Mouse (Mus musculus) ES-E14 (cell line): Measurements from ENCODE around the gene Cgnl1. TPM values are rescaled to one million over a fixed set of nuclear protein-coding genes. Genes with fewer than 3 reads are reported as not detected.

Experiments used
- DNase-seq: peaks from one replicate; pipeline ENCODE4 v3.0.0-alpha.2; 2013; ENCODE audit warnings: low read depth, low spot score
- H3K27ac ChIP-seq: 2 replicates; pipeline ENCODE4 v1.5.1; 2012; ENCODE audit warnings: low read depth, mild to moderate bottlenecking, low read length, moderate library complexity, mixed read lengths; ENCODE audit not compliant: poor library complexity, insufficient read depth, severe bottlenecking
- H3K36me3 ChIP-seq: 2 replicates; pipeline ENCODE4 v1.6.1; 2012; ENCODE audit warnings: mild to moderate bottlenecking, low read length, moderate library complexity, mixed read lengths; ENCODE audit not compliant: control insufficient read depth, poor library complexity, insufficient read depth, severe bottlenecking
- H3K4me1 ChIP-seq, 2 experiments: fragments of 150-350 bp in 1 of 2; sonication (generic) in 1 of 2; 2 replicates each; pipeline ENCODE4 v1.6.1; 2012; ENCODE audit warnings: low read length in 2 of 2, mild to moderate bottlenecking in 1 of 2, mixed read lengths in 1 of 2; ENCODE audit not compliant: control insufficient read depth in 2 of 2, insufficient read depth in 2 of 2, poor library complexity in 1 of 2
- H3K4me3 ChIP-seq, 2 experiments: fragments of 150-350 bp in 1 of 2; sonication (generic) in 1 of 2; 2 replicates each; pipeline ENCODE4 v1.5.1; 2012; ENCODE audit warnings: low read length in 2 of 2, low read depth in 1 of 2, mild to moderate bottlenecking in 1 of 2, mixed read lengths in 1 of 2; ENCODE audit not compliant: insufficient read depth in 1 of 2, poor library complexity in 1 of 2, severe bottlenecking in 1 of 2
- H3K9ac ChIP-seq: 2 replicates; pipeline ENCODE4 v1.6.1; 2012; ENCODE audit warnings: low read depth, mild to moderate bottlenecking, low read length, mixed read lengths; ENCODE audit not compliant: poor library complexity, insufficient read depth, severe bottlenecking
- H3K9me3 ChIP-seq: fragments of 150-350 bp; sonication (generic); 2 replicates; pipeline ENCODE4 v1.6.1; 2012; ENCODE audit warnings: low read depth, mild to moderate bottlenecking, low read length; ENCODE audit not compliant: control insufficient read depth, insufficient read depth
- CHD2 ChIP-seq: IDR thresholded peaks from 2 replicates; pipeline ENCODE4 v1.6.1; 2014; ENCODE audit warnings: mild to moderate bottlenecking, low read depth, low read length, inconsistent platforms
- HCFC1 ChIP-seq: IDR thresholded peaks from 2 replicates; pipeline ENCODE4 v1.6.1; 2012; ENCODE audit warnings: low read length, inconsistent platforms, borderline replicate concordance; ENCODE audit not compliant: insufficient read depth
- MAFK ChIP-seq: IDR thresholded peaks from 2 replicates; pipeline ENCODE4 v1.6.1; 2014; ENCODE audit warnings: mild to moderate bottlenecking, low read depth, low read length, inconsistent platforms; ENCODE audit not compliant: insufficient read depth
- ZC3H11A ChIP-seq: IDR thresholded peaks from 2 replicates; pipeline ENCODE4 v1.6.1; 2012; ENCODE audit warnings: low read depth, mild to moderate bottlenecking, inconsistent platforms, low read length, borderline replicate concordance
- ZNF384 ChIP-seq: IDR thresholded peaks from 2 replicates; pipeline ENCODE4 v1.6.1; 2012; ENCODE audit warnings: low read depth, low read length, inconsistent platforms
- in situ Hi-C, 2 experiments: fragments of 600-800 bp; cut with MboI; formaldehyde crosslinking; loops; one replicate each; pipeline ENCODE4 v1.15.1; 2025; ENCODE audit warnings: low sequenced_read_pairs in 2 of 2, inconsistent platforms in 1 of 2; ENCODE audit not compliant: unreplicated experiment in 2 of 2
- total RNA-seq: library from RNA; depleted of rRNA; stranded (reverse); fragments of 300-350 nt; gene quantifications from 2 replicates; pipeline ENCODE4 v1.2.3, GENCODE M21; 2012

Gene Cgnl1
- total RNA-seq, 1 experiment: 45.9 TPM

GRCm38 (mm10) chr9:71596888-71597287 is 174.5 kb downstream of the Cgnl1 start:
- no peaks in the 10 kb centered on the region for H3K36me3 ChIP-seq
- no peak overlapping the region for H3K9ac ChIP-seq
- in situ Hi-C loops: no loop called here
- H3K4me1 ChIP-seq: peaks cover 0 to 3% of the 10 kb centered on the region in 2 experiments; a peak in 1 of 4 replicates
- no peak overlapping the region for H3K27ac ChIP-seq
- H3K4me3 ChIP-seq: no peak overlapping the region
- TF ChIP-seq CHD2 (no peak), MAFK (no peak), ZC3H11A (no peak), ZNF384 (no peak), HCFC1 (no peak)
- DNase-seq: no peak
- no peaks in the 10 kb centered on the region for H3K9me3 ChIP-seq

- in situ Hi-C loops: no loop called here
- Histone ChIP-seq H3K4me3 (peak overlapping the region in 1 of 2 experiments; percentile 85; a peak in 1 of 4 replicates), H3K27ac (no peak overlapping the region), H3K36me3 (no peaks in the 10 kb centered on the region), H3K9me3 (no peaks in the 10 kb centered on the region), H3K4me1 (peaks cover 0 to 3% of the 10 kb centered on the region in 2 experiments; a peak in 1 of 4 replicates), H3K9ac (no peak overlapping the region)
- TF ChIP-seq ZC3H11A: no peak
- TF ChIP-seq CHD2: no peak
- no peak for TF ChIP-seq HCFC1
- no peak for TF ChIP-seq ZNF384
- TF ChIP-seq MAFK: no peak
- DNase-seq: no peak
Measured at GRCm38 (mm10) chr9:71592577-71593285, 178.7 kb downstream of the Cgnl1 start.

GRCm38 (mm10) chr9:71591938-71592548 is 179.4 kb downstream of the Cgnl1 start, which contains the start of gene Myzap:
Gene Myzap (minus strand): TSS chr9:71592360.
- Histone ChIP-seq H3K4me1 (peaks cover 0 to 3% of the 10 kb centered on the region in 2 experiments; a peak in 1 of 4 replicates), H3K9ac (peak within 1 kb of the TSS; percentile 62), H3K27ac (no peak within 1 kb of the TSS), H3K4me3 (peak within 1 kb of the TSS; percentile 85), H3K36me3 (no peaks in the 10 kb centered on the region), H3K9me3 (no peaks in the 10 kb centered on the region)
- in situ Hi-C loops: no loop called here
- DNase-seq: peak; percentile 70
- TF ChIP-seq MAFK (no peak), HCFC1 (no peak), CHD2 (no peak), ZC3H11A (no peak), ZNF384 (no peak)

- H3K4me3 ChIP-seq: no peak overlapping the region
- H3K9ac ChIP-seq: no peak overlapping the region
- TF ChIP-seq HCFC1: no peak
- no peak for TF ChIP-seq ZC3H11A
- TF ChIP-seq MAFK: no peak
- no peak for TF ChIP-seq CHD2
- TF ChIP-seq ZNF384: no peak
- no peak for DNase-seq
- no peaks in the 10 kb centered on the region for H3K9me3 ChIP-seq
- in situ Hi-C loops: no loop called here
- no peak overlapping the region for H3K27ac ChIP-seq
- H3K4me1 ChIP-seq: peaks cover 0 to 3% of the 10 kb centered on the region in 2 experiments; a peak in 1 of 4 replicates
- H3K36me3 ChIP-seq: no peaks in the 10 kb centered on the region
Measured at GRCm38 (mm10) chr9:71591106-71591505, 180.3 kb downstream of the Cgnl1 start.
